Mouse (Mus musculus) erythroblast, adult 5-6 weeks (primary cell): ENCODE results near the gene H2-Aa. TPM values are rescaled to one million over a fixed set of nuclear protein-coding genes. Genes with fewer than 3 reads are reported as not detected.

Experiments used
- ATAC-seq: replicated peaks from 2 replicates; pipeline ENCODE4 v1.8.0; 2016; ENCODE audit warnings: moderate number of reproducible peaks, mild to moderate bottlenecking, moderate TSS enrichment, inconsistent platforms; ENCODE audit not compliant: poor library complexity, low FRiP score, severe bottlenecking
- total RNA-seq, 2 experiments: library from RNA; stranded (forward) in 1 of 2; stranded (reverse) in 1 of 2; fragments of 150-400 nt in 1 of 2; fragments of 200-764, 138-1000 nt in 1 of 2; gene quantifications; 2 replicates each; pipeline versions ENCODE4 v1.2.3 to v1.2.4; 2015 to 2017; ENCODE audit warnings: low replicate concordance in 2 of 2

The H2-Aa gene
- total RNA-seq, 2 experiments from 2014 or later, result 32.2 to 127 TPM

DNA sequence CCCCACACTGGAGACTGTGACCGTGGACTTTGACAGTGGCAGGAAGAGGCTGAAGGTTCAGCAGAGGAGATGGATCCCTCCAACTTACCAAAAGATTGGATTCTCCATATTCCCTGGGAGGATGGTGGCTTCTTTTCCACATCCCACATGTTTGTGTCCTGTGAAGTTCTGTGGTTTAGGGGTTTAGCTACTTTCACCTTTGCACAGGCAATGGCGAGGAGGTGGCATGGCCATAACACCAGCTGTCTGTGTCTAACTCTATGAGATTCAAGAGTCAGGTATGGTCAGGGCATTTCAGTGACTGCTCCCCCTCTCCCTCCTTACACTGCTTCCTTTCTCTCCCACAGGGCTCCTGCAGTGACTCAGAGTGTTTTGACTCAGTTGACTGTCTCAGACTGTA lies 18.9 kb downstream of the H2-Aa start:
- no peak for ATAC-seq

DNA sequence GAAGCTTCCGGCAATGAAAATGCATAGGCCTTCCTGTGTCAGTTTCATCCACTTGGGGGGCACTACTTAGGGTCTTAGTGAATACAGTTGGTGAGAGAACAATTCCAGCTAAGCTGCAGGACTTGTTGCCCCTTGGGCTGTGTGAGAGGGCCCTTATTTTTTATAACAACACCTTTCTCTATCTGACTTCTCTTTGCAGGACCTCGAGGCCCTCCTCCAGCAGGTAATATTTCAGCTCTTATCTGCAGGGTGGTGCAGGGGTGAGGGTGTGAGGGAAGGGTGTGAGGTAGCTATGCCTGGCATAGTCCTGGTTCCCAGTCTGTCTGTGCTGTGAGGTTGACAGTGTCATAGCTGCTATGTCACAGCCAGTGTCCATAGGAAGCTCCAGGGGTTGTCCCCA lies 19.4 kb downstream of the H2-Aa start:
- ATAC-seq, result no peak

DNA sequence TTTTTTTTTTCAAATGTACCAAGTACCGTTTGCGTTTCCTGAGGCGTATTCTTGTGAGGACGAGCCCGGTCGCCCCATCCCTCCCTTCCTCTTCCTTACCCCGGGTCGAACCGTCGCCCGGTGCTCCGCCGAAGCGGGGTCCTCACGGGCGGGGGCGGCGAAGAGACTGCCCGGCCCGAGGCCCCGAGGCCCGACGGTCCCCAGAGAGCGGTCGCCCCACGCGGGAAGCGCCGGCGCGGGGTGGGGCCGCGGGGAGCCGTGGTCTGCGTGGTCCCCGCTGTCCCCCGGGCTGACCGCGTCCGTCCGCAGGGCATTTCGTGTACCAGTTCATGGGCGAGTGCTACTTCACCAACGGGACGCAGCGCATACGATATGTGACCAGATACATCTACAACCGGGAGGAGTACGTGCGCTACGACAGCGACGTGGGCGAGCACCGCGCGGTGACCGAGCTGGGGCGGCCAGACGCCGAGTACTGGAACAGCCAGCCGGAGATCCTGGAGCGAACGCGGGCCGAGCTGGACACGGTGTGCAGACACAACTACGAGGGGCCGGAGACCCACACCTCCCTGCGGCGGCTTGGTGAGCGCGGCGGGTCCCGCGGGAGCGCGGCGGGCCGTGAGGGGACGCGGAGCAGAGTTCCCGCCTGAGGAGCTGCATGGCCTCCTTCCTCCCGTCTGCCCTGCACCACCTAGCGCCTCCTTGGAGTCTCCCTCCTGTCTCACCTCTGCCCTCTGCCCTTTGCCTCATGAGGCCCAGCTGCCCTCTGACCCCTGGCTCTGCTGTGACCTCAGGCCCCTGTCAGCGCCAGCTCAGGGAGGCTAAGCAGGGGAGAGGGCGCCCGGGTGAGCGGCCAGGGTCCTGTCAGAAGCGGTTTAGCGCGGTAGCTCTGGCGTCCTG lies 22.9 kb downstream of the H2-Aa start:
- ATAC-seq, result no peak

GRCm38 (mm10) chr17:34263811-34264371 lies 23.7 kb downstream of the H2-Aa start:
- ATAC-seq, result no peak

DNA sequence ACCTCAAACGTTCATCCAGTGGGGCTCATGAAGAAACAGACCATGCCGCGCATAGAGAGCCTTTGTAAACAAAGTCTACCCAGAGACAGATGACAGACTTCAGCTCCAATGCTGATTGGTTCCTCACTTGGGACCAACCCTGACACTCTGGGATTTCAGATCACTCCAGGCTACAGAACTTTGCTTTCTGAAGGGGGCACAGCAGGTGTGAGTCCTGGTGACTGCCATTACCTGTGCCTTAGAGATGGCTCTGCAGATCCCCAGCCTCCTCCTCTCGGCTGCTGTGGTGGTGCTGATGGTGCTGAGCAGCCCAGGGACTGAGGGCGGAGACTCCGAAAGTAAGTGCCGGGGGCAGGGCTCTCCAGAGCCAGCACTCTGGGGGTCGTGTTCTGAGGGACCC lies 24.6 kb downstream of the H2-Aa start:
- ATAC-seq, result peak; percentile 68

DNA sequence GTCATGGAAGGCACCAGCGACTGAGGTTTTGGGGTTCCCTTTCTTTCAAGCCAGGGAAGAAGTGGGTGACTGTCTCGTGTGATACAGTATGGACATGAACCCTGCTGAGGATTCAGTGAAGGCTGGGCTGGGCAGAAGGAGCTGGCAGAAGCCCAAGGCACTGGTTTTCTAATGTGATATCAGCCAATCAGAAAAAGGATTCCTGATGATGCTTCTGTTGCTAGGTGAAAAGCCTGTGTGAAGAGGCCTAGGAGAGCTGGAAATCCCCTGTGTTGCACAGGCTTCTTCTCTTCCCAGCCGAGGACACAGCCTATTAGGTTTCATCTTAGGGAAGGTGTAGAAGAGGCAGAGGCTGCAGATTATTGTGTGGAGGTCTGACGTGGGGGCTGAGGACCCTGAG lies 26.1 kb downstream of the H2-Aa start:
- ATAC-seq, result no peak

GRCm38 (mm10) chr17:34260551-34260950 lies 27.1 kb downstream of the H2-Aa start:
- no peak for ATAC-seq

GRCm38 (mm10) chr17:34257594-34258375 lies 29.8 kb downstream of the H2-Aa start, which contains the start of gene H2-Ab1:
TSS of gene H2-Ab1 (plus strand) at chr17:34257689.
- ATAC-seq, result no peak

- ATAC-seq, result no peak
Measured at GRCm38 (mm10) chr17:34256501-34256900, 31.1 kb downstream of the H2-Aa start.

- no peak for ATAC-seq
Measured at GRCm38 (mm10) chr17:34251666-34252065, 36.0 kb downstream of the H2-Aa start.

- ATAC-seq, result no peak
Measured at GRCm38 (mm10) chr17:34249878-34250277, 37.7 kb downstream of the H2-Aa start.

- no peak for ATAC-seq
Measured at GRCm38 (mm10) chr17:34249361-34249760, 38.3 kb downstream of the H2-Aa start.

- ATAC-seq, result no peak
Measured at GRCm38 (mm10) chr17:34248764-34249163, 38.9 kb downstream of the H2-Aa start.

- no peak for ATAC-seq
Measured at GRCm38 (mm10) chr17:34247047-34247446, 40.6 kb downstream of the H2-Aa start.

GRCm38 (mm10) chr17:34244656-34245055 lies 43.0 kb downstream of the H2-Aa start:
- ATAC-seq, result no peak

GRCm38 (mm10) chr17:34240916-34241315 lies 46.7 kb downstream of the H2-Aa start:
- ATAC-seq, result no peak

- no peak for ATAC-seq
Measured at GRCm38 (mm10) chr17:34240366-34240765, 47.3 kb downstream of the H2-Aa start.

DNA sequence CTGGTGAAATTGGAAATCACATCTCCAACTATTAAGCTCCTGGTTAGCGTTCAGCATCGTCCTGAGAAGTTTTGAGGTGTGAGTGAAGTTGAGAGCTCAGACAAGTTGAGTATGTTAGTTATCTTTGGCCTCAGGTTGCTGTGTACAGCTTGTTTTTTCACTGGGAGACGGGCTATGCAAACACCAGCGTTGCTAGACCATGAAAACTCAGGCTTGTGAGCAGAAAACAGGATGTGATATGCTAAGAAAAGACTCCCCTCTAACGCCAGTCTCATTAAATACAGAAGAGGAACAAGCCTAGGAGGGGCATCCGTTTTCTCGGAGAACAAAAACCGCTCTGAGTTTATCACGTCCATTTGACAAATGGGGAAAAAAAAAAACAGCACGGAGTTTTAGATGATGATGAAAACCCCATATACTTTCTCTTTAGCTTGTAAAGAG lies 48.0 kb downstream of the H2-Aa start:
- no peak for ATAC-seq

DNA sequence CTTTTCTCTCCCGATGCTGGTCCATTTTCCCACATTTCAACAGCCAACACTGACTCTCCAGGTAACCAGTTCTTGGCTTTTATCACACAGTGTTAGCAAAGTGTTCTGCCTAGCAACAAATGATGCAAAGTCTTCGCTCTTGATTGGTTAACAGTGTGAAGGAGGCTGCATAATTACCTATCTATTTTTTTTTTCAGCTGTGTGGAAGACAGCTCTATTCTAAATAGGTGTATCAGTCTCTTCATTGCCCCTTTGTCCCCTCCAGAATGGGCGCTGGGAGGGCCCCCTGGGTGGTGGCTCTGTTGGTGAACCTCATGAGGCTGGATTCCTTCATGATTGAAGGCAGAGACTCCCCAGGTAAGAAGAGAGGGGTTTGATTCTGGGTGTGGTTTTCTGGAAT lies 48.9 kb downstream of the H2-Aa start, which contains the start of gene H2-Ob:
H2-Ob (plus strand) TSS at position 198 of the 400 bp plus-strand sequence.
- ATAC-seq, result no peak

DNA sequence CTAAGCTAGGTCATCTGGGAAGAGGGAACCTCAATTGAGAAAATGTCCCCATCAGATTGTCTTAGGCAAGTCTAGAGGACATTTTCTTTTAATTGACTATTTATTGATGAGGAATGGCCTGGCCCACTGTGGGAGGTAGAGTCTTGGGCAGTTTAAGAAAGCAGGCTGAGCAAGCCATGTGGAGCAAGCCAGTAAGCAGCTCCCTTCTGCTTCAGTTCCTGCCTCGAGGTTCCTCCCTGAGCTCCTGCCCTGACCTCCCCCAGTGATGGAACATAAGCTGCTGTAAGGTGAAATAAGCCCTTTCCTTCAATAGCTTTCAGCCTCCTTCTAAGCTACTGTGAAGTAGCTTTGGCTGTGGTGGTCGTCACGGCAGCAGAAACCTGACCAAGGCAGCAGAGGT lies 49.9 kb downstream of the H2-Aa start:
- no peak for ATAC-seq
